Mouse (Mus musculus) kidney, embryonic 14.5 days (tissue): ENCODE measurements around the gene Stkld1. TPM values are rescaled to one million over a fixed set of nuclear protein-coding genes. Genes with fewer than 3 reads are reported as not detected.

ENCODE experiments used
- ATAC-seq: fragments of 200-750 bp; cut with Nextera tagmentation; 2 replicates; pipeline ENCODE4 v1.8.0; 2017; ENCODE audit warnings: moderate number of reproducible peaks, mild to moderate bottlenecking, moderate TSS enrichment, moderate library complexity; ENCODE audit not compliant: low FRiP score, low TSS enrichment
- H3K27ac ChIP-seq: fragments of 300-500 bp; sonication (generic); 2 replicates; pipeline ENCODE4 v1.5.1; 2014; ENCODE audit warnings: low read depth, mild to moderate bottlenecking, low read length, moderate library complexity, mixed read lengths
- H3K27me3 ChIP-seq: fragments of 300-500 bp; sonication (generic); 2 replicates; pipeline ENCODE4 v1.6.1; 2014; ENCODE audit warnings: mild to moderate bottlenecking, low read length; ENCODE audit not compliant: control insufficient read depth, insufficient read depth
- H3K36me3 ChIP-seq: fragments of 300-500 bp; sonication (generic); 2 replicates; pipeline ENCODE4 v1.6.1; 2014; ENCODE audit warnings: low read length, mixed read lengths; ENCODE audit not compliant: control insufficient read depth, insufficient read depth
- H3K4me1 ChIP-seq: fragments of 300-500 bp; sonication (generic); 2 replicates; pipeline ENCODE4 v1.6.1; 2014; ENCODE audit warnings: low read length, mixed read lengths; ENCODE audit not compliant: control insufficient read depth, insufficient read depth
- H3K4me2 ChIP-seq: fragments of 300-500 bp; sonication (generic); replicated peaks from 2 replicates; pipeline ENCODE4 v1.6.1; 2014; ENCODE audit warnings: low read depth, mild to moderate bottlenecking, low read length
- H3K4me3 ChIP-seq: fragments of 300-500 bp; sonication (generic); 2 replicates; pipeline ENCODE4 v1.5.1; 2014; ENCODE audit warnings: mild to moderate bottlenecking, low read length
- H3K9ac ChIP-seq: fragments of 300-500 bp; sonication (generic); 2 replicates; pipeline ENCODE4 v1.6.1; 2014; ENCODE audit warnings: low read depth, mild to moderate bottlenecking, low read length, moderate library complexity
- H3K9me3 ChIP-seq: fragments of 300-500 bp; sonication (generic); 2 replicates; pipeline ENCODE4 v1.6.1; 2016; ENCODE audit warnings: low read length; ENCODE audit not compliant: control insufficient read depth
- WGBS: fragments of 180-500 bp; shearing (Covaris S2); extraction: QIAGEN DNeasy Blood & Tissue Kit; methylation state at CpG from one replicate; pipeline ENCODE4 v1.1.7; 2014; 5-methylcytosine and 5-hydroxymethylcytosine counted together
- polyA plus RNA-seq: library from polyadenylated mRNA; unstranded; fragments of >200 nt; fragmentation: Nextera tagmentation; extraction: Ambion mirVana; gene quantifications from 2 replicates; pipeline ENCODE4 v1.2.1, GENCODE M21; 2014

Stkld1 gene
- polyA plus RNA-seq, 1 experiment from 2014 or later = not detected

GRCm38 (mm10) chr2:26930390-26930789, 3.5 kb upstream of the Stkld1 start:
- Histone ChIP-seq H3K9ac (no peak overlapping the region), H3K4me3 (no peak overlapping the region), H3K36me3 (peaks cover 53% of the 10 kb centered on the region), H3K4me1 (peaks cover 17% of the 10 kb centered on the region; the same call in 1 of the 2 replicates), H3K9me3 (no peaks in the 10 kb centered on the region), H3K27me3 (no peaks in the 10 kb centered on the region), H3K27ac (no peak overlapping the region), H3K4me2 (no peak overlapping the region)
- 52% methylated on average over 1 of the region's 1 CpGs for WGBS
- no peak for ATAC-seq

- under 1% methylated on average over 40 of the region's 49 CpGs for WGBS
- H3K27me3 ChIP-seq = no peaks in the 10 kb centered on the region
- no peaks in the 10 kb centered on the region for H3K9me3 ChIP-seq
- peaks cover 31% of the 10 kb centered on the region for H3K36me3 ChIP-seq
- H3K4me3 ChIP-seq = peak overlapping the region; percentile 99
- peak overlapping the region; percentile 99 for H3K9ac ChIP-seq
- H3K4me1 ChIP-seq = peaks cover 17% of the 10 kb centered on the region; the same call in 1 of the 2 replicates
- peak overlapping the region; percentile 93 for H3K27ac ChIP-seq
- peak overlapping the region; percentile 63 for H3K4me2 ChIP-seq
- ATAC-seq = no peak; the same call in none of the 2 replicates
Measured at GRCm38 (mm10) chr2:26932473-26933303, 1.2 kb upstream of the Stkld1 start.

- H3K27ac ChIP-seq = no peak overlapping the region
- no peak overlapping the region for H3K4me3 ChIP-seq
- no peak for ATAC-seq
- H3K36me3 ChIP-seq = peaks cover 12% of the 10 kb centered on the region
- WGBS = 95% methylated on average over 2 of the region's 2 CpGs
- no peaks in the 10 kb centered on the region for H3K27me3 ChIP-seq
- H3K9ac ChIP-seq = no peak overlapping the region
- H3K4me2 ChIP-seq = no peak overlapping the region
- H3K4me1 ChIP-seq = peaks cover 16% of the 10 kb centered on the region; the same call in 1 of the 2 replicates
- no peaks in the 10 kb centered on the region for H3K9me3 ChIP-seq
Measured at GRCm38 (mm10) chr2:26935286-26935685, 1.4 kb downstream of the Stkld1 start.

GRCm38 (mm10) chr2:26936425-26936824, 2.6 kb downstream of the Stkld1 start:
- WGBS = 71% methylated on average over 1 of the region's 1 CpGs
- ATAC-seq = no peak
- H3K9ac ChIP-seq = no peak overlapping the region

GRCm38 (mm10) chr2:26941539-26941938, 7.7 kb downstream of the Stkld1 start:
- 37% methylated on average over 5 of the region's 5 CpGs for WGBS
- no peak for ATAC-seq

More at GRCm38 (mm10) chr2:26936425-26936824, 2.6 kb downstream of the Stkld1 start:
- no peak overlapping the region for H3K4me2 ChIP-seq
- 0 out of 2 replicates have a peak, but pooled peaks cover 1% of the 10 kb centered on the region for H3K36me3 ChIP-seq
- H3K9me3 ChIP-seq = no peaks in the 10 kb centered on the region
- no peak overlapping the region for H3K4me3 ChIP-seq
- no peaks in the 10 kb centered on the region for H3K27me3 ChIP-seq
- H3K4me1 ChIP-seq = peaks cover 6% of the 10 kb centered on the region; the same call in 1 of the 2 replicates
- H3K27ac ChIP-seq = no peak overlapping the region

GRCm38 (mm10) chr2:26943253-26943652, 9.4 kb downstream of the Stkld1 start:
- H3K27ac ChIP-seq = no peak overlapping the region
- no peak for ATAC-seq
- H3K4me3 ChIP-seq = no peak overlapping the region
- H3K9me3 ChIP-seq = no peaks in the 10 kb centered on the region
- WGBS = 85% methylated on average over 3 of the region's 3 CpGs
- no peak overlapping the region for H3K9ac ChIP-seq
- H3K4me2 ChIP-seq = no peak overlapping the region
- 0 out of 2 replicates have a peak, but pooled peaks cover 3% of the 10 kb centered on the region for H3K36me3 ChIP-seq
- no peaks in the 10 kb centered on the region for H3K4me1 ChIP-seq
- no peaks in the 10 kb centered on the region for H3K27me3 ChIP-seq

More at GRCm38 (mm10) chr2:26941539-26941938, 7.7 kb downstream of the Stkld1 start:
- Histone ChIP-seq H3K4me3 (no peak overlapping the region), H3K4me1 (no peaks in the 10 kb centered on the region), H3K27ac (no peak overlapping the region), H3K27me3 (no peaks in the 10 kb centered on the region), H3K4me2 (no peak overlapping the region), H3K9me3 (no peaks in the 10 kb centered on the region), H3K9ac (no peak overlapping the region), H3K36me3 (no peaks in the 10 kb centered on the region)

- H3K27ac ChIP-seq = no peak overlapping the region
- WGBS = 93% methylated on average over 2 of the region's 2 CpGs
- H3K4me2 ChIP-seq = no peak overlapping the region
- H3K4me3 ChIP-seq = no peak overlapping the region
- no peaks in the 10 kb centered on the region for H3K4me1 ChIP-seq
- no peaks in the 10 kb centered on the region for H3K27me3 ChIP-seq
- H3K36me3 ChIP-seq = peaks cover 53% of the 10 kb centered on the region
- H3K9me3 ChIP-seq = no peaks in the 10 kb centered on the region
- no peak for ATAC-seq
- H3K9ac ChIP-seq = no peak overlapping the region
Measured at GRCm38 (mm10) chr2:26950411-26950810, 16.6 kb downstream of the Stkld1 start.

- WGBS = 86% methylated on average over 8 of the region's 8 CpGs
- Histone ChIP-seq H3K9me3 (no peaks in the 10 kb centered on the region), H3K4me2 (no peak overlapping the region), H3K27me3 (no peaks in the 10 kb centered on the region), H3K4me3 (no peak overlapping the region), H3K27ac (no peak overlapping the region), H3K36me3 (peaks cover 63% of the 10 kb centered on the region), H3K4me1 (no peaks in the 10 kb centered on the region), H3K9ac (no peak overlapping the region)
- ATAC-seq = no peak
Measured at GRCm38 (mm10) chr2:26951346-26951905, 17.6 kb downstream of the Stkld1 start.

GRCm38 (mm10) chr2:26952193-26952592, 18.3 kb downstream of the Stkld1 start:
- Histone ChIP-seq H3K27ac (no peak overlapping the region), H3K4me1 (no peaks in the 10 kb centered on the region), H3K9ac (no peak overlapping the region), H3K4me3 (no peak overlapping the region), H3K9me3 (no peaks in the 10 kb centered on the region), H3K27me3 (no peaks in the 10 kb centered on the region), H3K4me2 (no peak overlapping the region), H3K36me3 (peaks cover 69% of the 10 kb centered on the region)
- ATAC-seq = no peak
- 93% methylated on average over 4 of the region's 4 CpGs for WGBS
